Mouse (Mus musculus) lung, adult 2 months (tissue): ENCODE measurements around the gene Insm1.

Experiments used
- CTCF ChIP-seq: fragments of 200-500 bp; IDR thresholded peaks from 2 replicates; pipeline ENCODE4 v1.5.1; 2011; ENCODE audit warnings: mild to moderate bottlenecking, low read length, control low read depth; ENCODE audit not compliant: insufficient read depth
- POLR2A ChIP-seq: fragments of 200-500 bp; IDR thresholded peaks from 2 replicates; pipeline ENCODE4 v1.6.1; 2011; ENCODE audit warnings: low read depth, mild to moderate bottlenecking, control low read depth, low read length, borderline replicate concordance; ENCODE audit errors: extremely low read depth

- TF ChIP-seq POLR2A (no peak), CTCF (no peak)
Measured at GRCm38 (mm10) chr2:146226484-146226883, 4.8 kb downstream of the Insm1 start.
